Mouse (Mus musculus): ENCODE measurements around the gene Cobl. TPM values are rescaled to one million over a fixed set of nuclear protein-coding genes. Genes with fewer than 3 reads are reported as not detected.

The Cobl gene
- total RNA-seq, 1 experiment: 36.5 TPM

- Histone ChIP-seq H3K27ac (ENCODE audit: insufficient read depth, low read depth, low read length, poor library complexity, severe bottlenecking) (no peak overlapping the region), H3K4me1 (ENCODE audit: control insufficient read depth in 2 of 2, insufficient read depth in 2 of 2, low read length in 2 of 2, poor library complexity in 1 of 2) (no peaks in the 10 kb centered on the region), H3K36me3 (ENCODE audit: control insufficient read depth, insufficient read depth, low read length, poor library complexity, severe bottlenecking) (no peaks in the 10 kb centered on the region), H3K9ac (ENCODE audit: insufficient read depth, low read depth, low read length, poor library complexity, severe bottlenecking) (no peak overlapping the region), H3K9me3 (ENCODE audit: control insufficient read depth, insufficient read depth, low read depth, low read length) (peaks cover 2% of the 10 kb centered on the region; the same call in 1 of the 2 replicates), H3K4me3 (ENCODE audit: insufficient read depth in 1 of 2, low read depth in 1 of 2, low read length in 2 of 2, poor library complexity in 1 of 2, severe bottlenecking in 1 of 2) (no peak overlapping the region)
- TF ChIP-seq ZC3H11A (IDR thresholded peaks at IDR 0.05; ENCODE audit: borderline replicate concordance, low read depth, low read length) (no peak), HCFC1 (IDR thresholded peaks at IDR 0.05; ENCODE audit: borderline replicate concordance, insufficient read depth, low read length) (no peak), ZNF384 (IDR thresholded peaks at IDR 0.05; ENCODE audit: low read depth, low read length) (no peak), MAFK (IDR thresholded peaks at IDR 0.05; ENCODE audit: insufficient read depth, low read depth, low read length) (no peak), CHD2 (IDR thresholded peaks at IDR 0.05; ENCODE audit: low read depth, low read length) (no peak)
- no peak for DNase-seq (ENCODE audit: low read depth, low spot score)
- in situ Hi-C loops (cut with MboI; ENCODE audit: low sequenced_read_pairs in 2 of 2, unreplicated experiment in 2 of 2): no loop called here
Measured at GRCm38 (mm10) chr11:12193369-12193768, 271.4 kb downstream of the Cobl start.

GRCm38 (mm10) chr11:12191386-12191785 lies 273.4 kb downstream of the Cobl start:
- no peak for DNase-seq (ENCODE audit: low read depth, low spot score)
- Histone ChIP-seq H3K9me3 (ENCODE audit: control insufficient read depth, insufficient read depth, low read depth, low read length) (peaks cover 2% of the 10 kb centered on the region; the same call in 1 of the 2 replicates), H3K9ac (ENCODE audit: insufficient read depth, low read depth, low read length, poor library complexity, severe bottlenecking) (no peak overlapping the region), H3K4me1 (ENCODE audit: control insufficient read depth in 2 of 2, insufficient read depth in 2 of 2, low read length in 2 of 2, poor library complexity in 1 of 2) (no peaks in the 10 kb centered on the region), H3K36me3 (ENCODE audit: control insufficient read depth, insufficient read depth, low read length, poor library complexity, severe bottlenecking) (no peaks in the 10 kb centered on the region), H3K27ac (ENCODE audit: insufficient read depth, low read depth, low read length, poor library complexity, severe bottlenecking) (no peak overlapping the region), H3K4me3 (ENCODE audit: insufficient read depth in 1 of 2, low read depth in 1 of 2, low read length in 2 of 2, poor library complexity in 1 of 2, severe bottlenecking in 1 of 2) (no peak overlapping the region)
- in situ Hi-C loops (cut with MboI; ENCODE audit: low sequenced_read_pairs in 2 of 2, unreplicated experiment in 2 of 2): no loop called here
- TF ChIP-seq ZC3H11A (IDR thresholded peaks at IDR 0.05; ENCODE audit: borderline replicate concordance, low read depth, low read length) (no peak), MAFK (IDR thresholded peaks at IDR 0.05; ENCODE audit: insufficient read depth, low read depth, low read length) (no peak), ZNF384 (IDR thresholded peaks at IDR 0.05; ENCODE audit: low read depth, low read length) (no peak), HCFC1 (IDR thresholded peaks at IDR 0.05; ENCODE audit: borderline replicate concordance, insufficient read depth, low read length) (no peak), CHD2 (IDR thresholded peaks at IDR 0.05; ENCODE audit: low read depth, low read length) (no peak)

- in situ Hi-C loops (cut with MboI; ENCODE audit: low sequenced_read_pairs in 2 of 2, unreplicated experiment in 2 of 2): no loop called here
- H3K36me3 ChIP-seq (ENCODE audit: control insufficient read depth, insufficient read depth, low read length, poor library complexity, severe bottlenecking): no peaks in the 10 kb centered on the region
- no peak overlapping the region for H3K4me3 ChIP-seq (ENCODE audit: insufficient read depth in 1 of 2, low read depth in 1 of 2, low read length in 2 of 2, poor library complexity in 1 of 2, severe bottlenecking in 1 of 2)
- H3K9ac ChIP-seq (ENCODE audit: insufficient read depth, low read depth, low read length, poor library complexity, severe bottlenecking): no peak overlapping the region
- no peak overlapping the region for H3K27ac ChIP-seq (ENCODE audit: insufficient read depth, low read depth, low read length, poor library complexity, severe bottlenecking)
- peaks cover 2% of the 10 kb centered on the region; the same call in 1 of the 2 replicates for H3K9me3 ChIP-seq (ENCODE audit: control insufficient read depth, insufficient read depth, low read depth, low read length)
- no peaks in the 10 kb centered on the region for H3K4me1 ChIP-seq (ENCODE audit: control insufficient read depth in 2 of 2, insufficient read depth in 2 of 2, low read length in 2 of 2, poor library complexity in 1 of 2)
- TF ChIP-seq MAFK (IDR thresholded peaks at IDR 0.05; ENCODE audit: insufficient read depth, low read depth, low read length) (no peak), ZNF384 (IDR thresholded peaks at IDR 0.05; ENCODE audit: low read depth, low read length) (no peak), HCFC1 (IDR thresholded peaks at IDR 0.05; ENCODE audit: borderline replicate concordance, insufficient read depth, low read length) (no peak)
- DNase-seq (ENCODE audit: low read depth, low spot score): no peak
Measured at GRCm38 (mm10) chr11:12190417-12190816, 274.3 kb downstream of the Cobl start.
